Mouse (Mus musculus): ENCODE results near the gene Arhgef2.

Arhgef2 gene

DNA sequence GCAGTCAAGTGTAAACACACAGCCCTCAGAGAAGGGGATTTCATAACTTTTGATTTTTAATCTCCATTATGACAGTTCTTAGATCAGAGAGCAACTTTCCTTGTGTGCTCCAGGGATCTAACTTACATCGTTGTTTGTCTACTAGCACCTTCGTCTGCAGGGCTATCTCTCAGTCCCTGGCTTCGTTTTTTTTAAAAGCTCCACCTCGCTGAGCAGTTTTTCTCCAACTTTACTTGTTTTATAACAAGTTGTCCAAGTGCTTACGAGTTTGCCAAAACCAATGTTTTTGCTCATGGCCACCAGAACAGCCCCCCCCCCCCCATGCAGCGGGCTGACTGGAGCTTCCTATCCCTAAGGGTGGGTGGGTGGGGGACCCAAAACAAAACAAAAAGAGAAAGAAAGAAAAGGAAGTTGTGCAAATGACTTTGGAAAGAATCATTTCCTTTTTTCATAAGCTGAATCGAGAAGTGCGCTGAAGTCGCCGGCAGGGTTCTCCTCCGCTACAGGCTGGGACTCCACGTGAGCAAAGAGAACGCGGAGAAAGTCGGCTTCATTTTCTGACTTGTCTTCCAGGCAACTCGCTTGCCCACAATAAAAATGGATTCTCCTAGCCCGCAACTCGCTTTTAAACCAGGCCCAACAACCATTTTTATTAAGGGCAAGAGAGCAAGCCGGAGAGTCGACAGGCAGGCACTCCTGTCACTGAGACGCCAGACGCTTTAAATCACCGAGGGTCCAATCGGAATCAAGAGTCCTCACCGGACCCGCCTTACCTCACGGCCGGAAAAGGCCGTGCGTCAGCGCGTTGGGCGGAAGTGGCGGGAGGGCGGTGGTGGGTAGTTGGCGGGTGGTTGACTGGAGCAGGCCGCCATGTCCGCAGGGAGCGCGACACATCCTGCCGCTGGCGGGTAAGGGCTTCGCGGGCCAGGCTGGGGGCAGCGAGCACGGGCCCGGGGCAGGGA is 79.5 kb downstream of the Arhgef2 start, which contains the start of gene Khdc4:
TSS of gene Khdc4 (plus strand) at position 824 of the 962 bp plus-strand sequence.
- peak; percentile 96 to 97 for DNase-seq

- DNase-seq: peak in 1 of 2 experiments; percentile 30
These were observed 80.2 kb downstream of the Arhgef2 start for GRCm38 (mm10) chr3:88685958-88686451.

- no peak for DNase-seq
These were observed 81.2 kb downstream of the Arhgef2 start for GRCm38 (mm10) chr3:88686734-88687611.

GRCm38 (mm10) chr3:88689079-88689478 is 83.3 kb downstream of the Arhgef2 start:
- DNase-seq: no peak

GRCm38 (mm10) chr3:88695545-88695944 is 89.8 kb downstream of the Arhgef2 start:
- DNase-seq: no peak
